Mouse (Mus musculus) liver, embryonic 14.5 days (tissue): Measurements from ENCODE around the gene Lrrc1. TPM values are rescaled to one million over a fixed set of nuclear protein-coding genes. Genes with fewer than 3 reads are reported as not detected.

Experiments used
- ATAC-seq: fragments of 200-750 bp; cut with Nextera tagmentation; 2 replicates; pipeline ENCODE4 v1.8.0; 2017; ENCODE audit warnings: moderate number of reproducible peaks, mild to moderate bottlenecking, moderate library complexity; ENCODE audit not compliant: insufficient read depth
- DNase-seq, 3 experiments: peaks; one replicate each; pipeline ENCODE4 v3.0.0-alpha.2; 2012 to 2013; ENCODE audit warnings: low read depth in 3 of 3, low spot score in 3 of 3
- H3K27ac ChIP-seq: fragments of 300-500 bp; sonication (generic); 2 replicates; pipeline ENCODE4 v1.5.1; 2014; ENCODE audit warnings: moderate library complexity, mild to moderate bottlenecking, control low read depth, inconsistent platforms
- H3K27me3 ChIP-seq: fragments of 300-500 bp; sonication (generic); 2 replicates; pipeline ENCODE4 v1.6.1; 2014; ENCODE audit warnings: mild to moderate bottlenecking, low read length, moderate library complexity; ENCODE audit not compliant: control insufficient read depth, insufficient read depth
- H3K36me3 ChIP-seq: fragments of 300-500 bp; sonication (generic); replicated peaks from 2 replicates; pipeline ENCODE4 v1.6.1; 2014; ENCODE audit warnings: low read depth; ENCODE audit not compliant: control insufficient read depth, insufficient read depth
- H3K4me1 ChIP-seq, 2 experiments: fragments of 200-500 bp in 1 of 2; fragments of 300-500 bp in 1 of 2; sonication (generic) in 1 of 2; replicated peaks; 2 replicates each; pipeline ENCODE4 v1.6.1; 2012 to 2014; ENCODE audit warnings: antibody characterized with exemption in 1 of 2, inconsistent platforms in 1 of 2, low read length in 1 of 2; ENCODE audit not compliant: control insufficient read depth in 2 of 2, insufficient read depth in 2 of 2
- H3K4me2 ChIP-seq: fragments of 300-500 bp; sonication (generic); 2 replicates; pipeline ENCODE4 v1.6.1; 2014; ENCODE audit warnings: low read depth, mild to moderate bottlenecking, control low read depth, moderate library complexity
- H3K4me3 ChIP-seq, 2 experiments: fragments of 200-500 bp in 1 of 2; fragments of 300-500 bp in 1 of 2; sonication (generic) in 1 of 2; 2 replicates each; pipeline ENCODE4 v1.5.1; 2012 to 2014; ENCODE audit warnings: low read depth in 2 of 2, low read length in 2 of 2, mild to moderate bottlenecking in 2 of 2, control low read depth in 1 of 2, inconsistent platforms in 1 of 2, moderate library complexity in 1 of 2; ENCODE audit not compliant: insufficient read depth in 1 of 2
- H3K9ac ChIP-seq: fragments of 300-500 bp; sonication (generic); replicated peaks from 2 replicates; pipeline ENCODE4 v1.6.1; 2014; ENCODE audit warnings: mild to moderate bottlenecking, control low read depth, moderate library complexity
- H3K9me3 ChIP-seq: fragments of 300-500 bp; sonication (generic); 2 replicates; pipeline ENCODE4 v1.6.1; 2016; ENCODE audit warnings: low read length, mixed read lengths; ENCODE audit not compliant: control insufficient read depth
- CTCF ChIP-seq: IDR thresholded peaks from 2 replicates; pipeline ENCODE4 v1.5.1; 2016; ENCODE audit warnings: antibody characterized with exemption, low read depth, control low read depth
- EP300 ChIP-seq: IDR thresholded peaks from 2 replicates; pipeline ENCODE4 v1.6.1; 2016; ENCODE audit warnings: antibody characterized with exemption, low read depth
- WGBS: fragments of 180-500 bp; shearing (Covaris S2); extraction: QIAGEN DNeasy Blood & Tissue Kit; methylation state at CpG from one replicate; pipeline ENCODE4 v1.1.7; 2014; ENCODE audit not compliant: insufficient replicate concordance; 5-methylcytosine and 5-hydroxymethylcytosine counted together
- polyA plus RNA-seq, 2 experiments: library from polyadenylated mRNA; depleted of rRNA in 1 of 2; stranded (reverse) in 1 of 2; unstranded in 1 of 2; fragments of >200 nt; fragmentation: Nextera tagmentation in 1 of 2; extraction: Ambion mirVana in 1 of 2; gene quantifications; 2 replicates each; pipeline versions ENCODE4 v1.2.1 to v1.2.3; 2012 to 2014

The Lrrc1 gene
- polyA plus RNA-seq, 2 experiments, result 3.1 to 3.2 TPM

DNA sequence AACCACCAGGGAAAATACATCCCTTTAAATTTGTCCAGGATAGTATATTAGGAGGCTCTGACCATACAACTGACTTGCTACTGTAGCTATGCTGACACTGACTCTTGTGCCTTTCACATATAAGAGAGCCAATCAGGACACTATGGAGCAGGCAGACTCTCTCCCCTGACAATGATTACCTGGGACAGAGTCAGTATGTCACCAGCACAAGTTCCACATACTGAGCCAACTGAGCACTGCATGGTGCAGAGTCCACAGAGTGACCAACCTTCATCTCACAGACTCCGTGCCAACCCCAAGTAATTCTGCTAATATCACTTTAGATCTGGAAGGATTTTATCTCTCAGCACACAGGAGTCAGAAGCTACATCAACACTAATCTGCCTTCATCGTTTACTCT lies 85.3 kb downstream of the Lrrc1 start:
- ATAC-seq (0 out of 2 replicates have a peak, but pooled peaks have one; percentile 16), DNase-seq (no peak)
- Histone ChIP-seq H3K4me3 (no peak overlapping the region), H3K4me1 (peaks cover 2 to 3% of the 10 kb centered on the region in 2 experiments; a peak in 1 of 4 replicates), H3K9me3 (no peaks in the 10 kb centered on the region), H3K36me3 (no peaks in the 10 kb centered on the region), H3K4me2 (no peak overlapping the region), H3K27me3 (no peaks in the 10 kb centered on the region), H3K9ac (no peak overlapping the region), H3K27ac (no peak overlapping the region)
- WGBS, result 64% methylated on average over 2 of the region's 2 CpGs
- no peak for TF ChIP-seq CTCF
- no peak for TF ChIP-seq EP300

DNA sequence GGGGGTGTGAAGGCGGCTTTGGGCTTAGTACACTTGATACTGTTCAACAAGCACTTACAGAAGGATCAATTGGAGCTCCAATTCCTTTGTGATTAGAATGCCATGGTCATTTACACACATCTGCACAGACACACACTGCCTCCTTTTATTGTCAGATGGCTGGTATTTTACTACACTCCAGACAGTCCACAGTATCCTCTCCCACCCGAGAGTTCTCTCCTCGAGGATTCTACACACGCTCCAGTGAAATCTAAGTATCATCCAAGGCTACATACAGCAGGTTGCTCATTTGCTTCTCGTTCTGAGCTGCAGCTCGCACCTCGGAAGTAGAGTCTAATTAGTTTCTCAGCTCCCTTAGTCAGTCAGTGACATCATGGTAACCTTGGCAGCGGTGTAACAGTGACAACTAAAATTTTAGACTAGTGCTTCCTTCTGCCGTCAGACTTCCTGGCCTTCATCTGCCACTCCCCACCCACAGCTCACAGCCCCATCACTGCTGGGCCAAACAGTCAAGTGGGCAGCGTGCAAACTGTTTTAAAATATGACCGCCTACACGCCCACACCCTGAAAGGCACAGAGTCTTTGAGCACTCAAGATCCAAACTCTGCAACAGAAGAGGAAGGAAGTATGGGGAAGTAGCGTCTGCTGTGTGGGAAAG lies 88.4 kb downstream of the Lrrc1 start:
- no peak for ATAC-seq

DNA sequence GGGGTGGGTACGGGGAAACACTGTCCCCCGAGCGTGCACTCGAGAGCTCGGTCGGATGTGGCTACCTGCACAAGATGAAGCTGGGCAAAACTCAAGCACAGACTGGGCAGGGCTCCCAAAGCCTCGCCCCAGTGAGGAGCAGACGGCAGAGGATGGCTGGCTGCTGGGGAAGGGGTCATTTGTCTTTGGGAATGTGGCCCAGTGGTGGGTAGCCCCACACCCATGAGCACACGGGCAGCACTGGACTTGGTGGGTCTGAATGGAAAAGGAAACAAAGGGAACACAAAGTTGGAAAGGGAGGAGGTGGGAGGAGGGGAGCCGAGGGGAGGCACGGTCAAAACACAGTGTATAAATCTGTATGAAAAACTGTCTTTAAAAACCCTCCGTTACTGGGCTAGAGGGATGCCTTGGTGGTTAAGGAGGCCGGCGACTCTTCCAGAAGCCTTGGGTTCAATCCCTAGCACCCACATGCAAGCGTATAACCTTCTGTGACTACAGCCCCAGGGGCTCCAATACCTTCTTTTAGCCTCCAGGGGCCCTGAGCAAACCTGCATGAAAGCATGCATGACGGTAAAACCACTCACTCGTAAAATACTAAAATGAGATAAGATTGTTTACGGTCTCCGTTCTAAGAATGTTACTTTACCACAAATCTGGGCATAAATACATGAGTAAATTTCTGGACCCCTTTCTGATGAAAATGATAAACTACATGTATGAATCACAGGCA lies 89.1 kb downstream of the Lrrc1 start:
- Histone ChIP-seq H3K36me3 (no peaks in the 10 kb centered on the region), H3K4me3 (no peak overlapping the region), H3K27me3 (no peaks in the 10 kb centered on the region), H3K27ac (no peak overlapping the region), H3K9ac (no peak overlapping the region), H3K4me2 (no peak overlapping the region), H3K9me3 (no peaks in the 10 kb centered on the region), H3K4me1 (no peaks in the 10 kb centered on the region)
- 76% methylated on average over 19 of the region's 19 CpGs for WGBS
- ATAC-seq (no peak), DNase-seq (no peak)
- no peak for TF ChIP-seq EP300
- no peak for TF ChIP-seq CTCF

More for the DNA sequence above, 88.4 kb downstream of the Lrrc1 start:
- no peak overlapping the region for H3K4me2 ChIP-seq
- TF ChIP-seq CTCF, result no peak
- no peak for TF ChIP-seq EP300
- DNase-seq, result no peak
- no peaks in the 10 kb centered on the region for H3K9me3 ChIP-seq
- WGBS, result 53% methylated on average over 13 of the region's 13 CpGs
- H3K4me3 ChIP-seq, result no peak overlapping the region
- no peaks in the 10 kb centered on the region for H3K27me3 ChIP-seq
- no peaks in the 10 kb centered on the region for H3K36me3 ChIP-seq
- no peaks in the 10 kb centered on the region for H3K4me1 ChIP-seq
- H3K9ac ChIP-seq, result no peak overlapping the region
- no peak overlapping the region for H3K27ac ChIP-seq

DNA sequence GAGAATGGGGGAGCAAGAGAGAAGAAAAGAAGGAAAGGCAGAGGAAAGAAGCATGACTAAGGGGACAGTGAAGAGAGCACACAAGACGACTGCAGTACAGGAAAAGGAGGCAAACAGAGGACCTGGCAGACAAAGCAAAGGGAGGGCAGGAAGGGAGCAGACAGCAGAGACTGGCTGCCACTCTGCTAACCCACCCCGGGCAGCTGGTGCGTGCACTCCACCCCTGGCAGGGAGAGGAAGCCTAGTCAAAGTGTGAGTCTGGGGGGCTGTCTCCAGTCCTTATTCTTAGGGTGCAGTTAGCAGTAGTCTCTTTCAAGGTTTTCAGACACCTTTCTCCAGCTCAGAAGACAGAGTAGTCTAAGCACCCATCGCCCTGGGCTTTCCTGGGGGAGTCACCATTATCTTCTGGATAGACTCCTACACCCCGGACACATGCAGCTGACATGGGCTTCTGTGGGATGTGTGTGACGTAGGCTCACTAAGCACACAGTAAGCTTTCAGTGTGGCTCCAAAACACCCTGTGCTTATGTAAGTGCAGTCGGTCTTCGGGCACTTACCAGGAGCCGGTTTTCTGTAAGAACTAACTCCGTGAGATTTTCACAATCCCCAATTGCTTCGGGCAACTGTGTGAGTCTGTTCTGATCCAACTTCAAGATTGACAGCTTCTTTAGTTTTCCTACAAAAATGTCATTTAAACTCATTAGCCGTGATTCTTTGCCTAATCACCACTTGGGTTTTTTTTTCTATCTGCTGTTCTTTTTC lies 92.4 kb downstream of the Lrrc1 start:
- Histone ChIP-seq H3K9me3 (no peaks in the 10 kb centered on the region), H3K36me3 (no peaks in the 10 kb centered on the region), H3K4me2 (no peak overlapping the region), H3K4me3 (no peak overlapping the region), H3K27me3 (no peaks in the 10 kb centered on the region), H3K9ac (no peak overlapping the region), H3K4me1 (no peaks in the 10 kb centered on the region), H3K27ac (no peak overlapping the region)
- 72% methylated on average over 12 of the region's 12 CpGs for WGBS
- DNase-seq, result no peak
- no peak for ATAC-seq
- no peak for TF ChIP-seq CTCF
- no peak for TF ChIP-seq EP300

DNA sequence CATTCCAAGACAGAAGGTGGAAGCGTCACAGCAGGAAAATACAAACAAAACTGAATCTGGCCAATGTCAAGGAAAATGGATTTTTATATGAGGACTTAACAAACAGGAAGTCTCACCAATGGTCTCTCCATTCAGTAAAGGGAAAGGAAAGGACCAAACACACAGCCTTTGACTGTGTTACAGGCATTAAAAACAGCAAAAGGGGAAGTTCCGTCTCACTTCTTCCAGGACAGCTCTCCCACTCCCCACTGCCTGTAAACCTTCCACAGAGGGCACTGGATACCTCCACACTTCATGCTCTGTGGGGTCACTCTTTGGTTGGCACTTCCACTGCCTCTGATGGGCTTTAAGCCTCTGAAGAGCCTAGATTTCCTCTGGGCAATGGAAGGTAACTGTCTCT lies 94.2 kb downstream of the Lrrc1 start:
- Histone ChIP-seq H3K4me3 (no peak overlapping the region), H3K9me3 (no peaks in the 10 kb centered on the region), H3K4me2 (no peak overlapping the region), H3K36me3 (no peaks in the 10 kb centered on the region), H3K27ac (no peak overlapping the region), H3K27me3 (no peaks in the 10 kb centered on the region), H3K4me1 (no peaks in the 10 kb centered on the region), H3K9ac (no peak overlapping the region)
- ATAC-seq (no peak), DNase-seq (no peak)
- TF ChIP-seq EP300 (no peak), CTCF (no peak)
- WGBS, result 58% methylated on average over 2 of the region's 2 CpGs
